Mouse (Mus musculus) brain, embryonic 14.5 days (tissue): ENCODE results near the gene Fanca.

Source experiments
- CTCF ChIP-seq: fragments of 200-500 bp; IDR thresholded peaks from 2 replicates; pipeline ENCODE4 v1.5.1; 2012; ENCODE audit warnings: inconsistent platforms, mild to moderate bottlenecking, moderate library complexity, borderline replicate concordance; ENCODE audit not compliant: insufficient read depth, insufficient read length; ENCODE audit errors: extremely low read depth
- POLR2A ChIP-seq: fragments of 200-500 bp; IDR thresholded peaks from 2 replicates; pipeline ENCODE4 v1.6.1; 2012; ENCODE audit warnings: mild to moderate bottlenecking, inconsistent platforms, borderline replicate concordance; ENCODE audit not compliant: poor library complexity, insufficient read depth, insufficient read length, severe bottlenecking; ENCODE audit errors: extremely low read depth

- TF ChIP-seq POLR2A = no peak
- no peak for TF ChIP-seq CTCF
Observed at GRCm38 (mm10) chr8:123220917-123221316, 97.5 kb downstream of the Fanca start.
